Mouse (Mus musculus): ENCODE measurements around the gene Plekha8.
A peak's percentile ranks its signal among the peaks of the same experiment; 100 is the strongest.

Plekha8 gene

GRCm38 (mm10) chr6:54586911-54587310 lies 8.0 kb upstream of the Plekha8 start:
- peak; percentile 22 for DNase-seq (ENCODE audit: low spot score)

- DNase-seq (ENCODE audit: low spot score), result no peak
Observed at GRCm38 (mm10) chr6:54587683-54588082, 7.2 kb upstream of the Plekha8 start.

GRCm38 (mm10) chr6:54588212-54588611 lies 6.7 kb upstream of the Plekha8 start:
- no peak for DNase-seq (ENCODE audit: low spot score)

GRCm38 (mm10) chr6:54590691-54591090 lies 4.2 kb upstream of the Plekha8 start:
- DNase-seq (ENCODE audit: low spot score), result no peak

GRCm38 (mm10) chr6:54591778-54592177 lies 3.1 kb upstream of the Plekha8 start:
- DNase-seq (ENCODE audit: low spot score), result no peak

GRCm38 (mm10) chr6:54592938-54593535 lies 1.9 kb upstream of the Plekha8 start:
- DNase-seq (ENCODE audit: low spot score), result peak; percentile 95

- DNase-seq (ENCODE audit: low spot score), result no peak
Observed at GRCm38 (mm10) chr6:54593766-54594468, 994 bp upstream of the Plekha8 start.

GRCm38 (mm10) chr6:54595330-54595878 lies 493 bp downstream of the Plekha8 start:
- no peak for DNase-seq (ENCODE audit: low spot score)

- no peak for DNase-seq (ENCODE audit: low spot score)
Observed at GRCm38 (mm10) chr6:54597208-54597607, 2.3 kb downstream of the Plekha8 start, which contains the start of gene Fkbp14. Gene Fkbp14, minus strand, starts transcription at chr6:54597308.

- DNase-seq (ENCODE audit: low spot score), result no peak
Observed at GRCm38 (mm10) chr6:54597711-54598110, 2.8 kb downstream of the Plekha8 start.

GRCm38 (mm10) chr6:54600681-54601347 lies 5.9 kb downstream of the Plekha8 start:
- no peak for DNase-seq (ENCODE audit: low spot score)

GRCm38 (mm10) chr6:54602891-54603290 lies 8.0 kb downstream of the Plekha8 start:
- DNase-seq (ENCODE audit: low spot score), result no peak

GRCm38 (mm10) chr6:54604001-54604715 lies 9.2 kb downstream of the Plekha8 start:
- DNase-seq (ENCODE audit: low spot score), result no peak

GRCm38 (mm10) chr6:54606241-54606640 lies 11.3 kb downstream of the Plekha8 start:
- no peak for DNase-seq (ENCODE audit: low spot score)

- no peak for DNase-seq (ENCODE audit: low spot score)
Observed at GRCm38 (mm10) chr6:54617363-54617762, 22.5 kb downstream of the Plekha8 start.

GRCm38 (mm10) chr6:54619530-54619929 lies 24.6 kb downstream of the Plekha8 start:
- DNase-seq (ENCODE audit: low spot score), result no peak

GRCm38 (mm10) chr6:54620357-54620756 lies 25.4 kb downstream of the Plekha8 start:
- no peak for DNase-seq (ENCODE audit: low spot score)

- DNase-seq (ENCODE audit: low spot score), result no peak
Observed at GRCm38 (mm10) chr6:54628381-54628780, 33.5 kb downstream of the Plekha8 start.

- peak; percentile 42 for DNase-seq (ENCODE audit: low spot score)
Observed at GRCm38 (mm10) chr6:54629734-54630133, 34.8 kb downstream of the Plekha8 start.

- peak; percentile 25 for DNase-seq (ENCODE audit: low spot score)
Observed at GRCm38 (mm10) chr6:54631462-54631861, 36.6 kb downstream of the Plekha8 start.

GRCm38 (mm10) chr6:54639877-54640276 lies 45.0 kb downstream of the Plekha8 start:
- no peak for DNase-seq (ENCODE audit: low spot score)

- DNase-seq (ENCODE audit: low spot score), result no peak
Observed at GRCm38 (mm10) chr6:54641953-54642352, 47.0 kb downstream of the Plekha8 start.

Measured in retina, embryonic 14.5 days (tissue).